Mouse (Mus musculus) cerebellum, adult 8-10 months (tissue): ENCODE data around the gene Bcas3.
A peak's percentile ranks its signal among the peaks of the same experiment; 100 is the strongest.
"Not testable (repeated sequence)": the region's sequence is repeated elsewhere in the genome, so short reads cannot be mapped to it uniquely, and the experiment has no call there.

ENCODE experiments used
- DNase-seq: peaks from one replicate; pipeline ENCODE4 v3.0.0; 2022

Gene Bcas3

DNA sequence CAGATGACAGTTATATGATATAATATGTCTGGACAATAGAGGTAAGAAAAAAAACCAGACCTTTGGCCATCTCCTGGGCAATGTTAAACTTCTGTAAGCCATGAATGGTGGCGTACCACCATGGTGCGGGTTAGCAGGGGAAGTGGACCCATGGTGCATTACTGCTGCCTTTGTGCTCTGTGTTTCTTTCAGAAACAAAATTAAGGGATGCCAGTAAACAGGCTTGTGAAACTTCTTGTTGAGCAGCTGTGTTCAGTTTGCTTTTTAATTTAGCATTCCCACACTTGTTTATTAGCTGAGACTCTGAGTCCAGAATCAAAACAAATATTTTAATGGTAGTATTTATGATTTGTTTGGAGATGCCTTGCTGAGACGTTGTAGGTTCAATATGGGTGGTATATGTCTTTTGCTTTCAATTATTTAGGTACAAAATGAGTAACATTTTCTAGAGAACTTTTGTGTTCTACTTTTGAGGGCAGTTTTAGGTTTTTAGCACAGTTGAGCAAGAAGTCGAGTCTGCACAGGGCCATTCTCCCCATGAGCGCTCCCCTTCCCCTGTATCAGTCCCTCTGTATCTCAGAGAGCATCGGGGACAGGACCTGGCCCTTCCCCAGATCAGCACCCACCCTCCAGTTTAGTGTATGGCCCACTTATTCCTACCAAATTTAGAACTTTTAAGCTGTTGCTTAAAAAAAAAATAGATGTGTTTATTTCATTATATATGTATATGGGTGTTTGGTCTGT is 132.4 kb downstream of the Bcas3 start:
- DNase-seq: no peak

- no peak for DNase-seq
Measured at GRCm38 (mm10) chr11:85487501-85487900, 134.5 kb downstream of the Bcas3 start.

- DNase-seq: no peak
Measured at GRCm38 (mm10) chr11:85492231-85492630, 139.3 kb downstream of the Bcas3 start.

DNA sequence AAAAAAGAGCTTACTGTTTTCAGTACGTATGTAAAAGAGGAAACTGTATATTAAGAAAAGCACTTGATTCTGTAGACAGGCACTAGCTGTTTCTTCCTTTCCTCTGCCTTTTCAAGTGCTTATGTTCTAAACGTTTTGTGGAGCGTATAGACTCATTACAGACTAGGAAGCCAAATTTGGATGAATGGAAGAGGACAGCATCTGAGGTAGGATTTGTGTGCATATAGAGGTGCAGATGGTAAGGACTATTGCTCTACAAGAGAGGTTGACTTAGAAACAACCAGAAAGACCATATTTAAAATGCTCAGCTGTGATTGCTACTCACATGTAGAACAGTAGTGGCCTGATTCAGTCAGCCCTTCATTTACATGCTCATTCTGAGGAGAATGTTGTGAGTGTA is 139.7 kb downstream of the Bcas3 start:
- DNase-seq: no peak

DNA sequence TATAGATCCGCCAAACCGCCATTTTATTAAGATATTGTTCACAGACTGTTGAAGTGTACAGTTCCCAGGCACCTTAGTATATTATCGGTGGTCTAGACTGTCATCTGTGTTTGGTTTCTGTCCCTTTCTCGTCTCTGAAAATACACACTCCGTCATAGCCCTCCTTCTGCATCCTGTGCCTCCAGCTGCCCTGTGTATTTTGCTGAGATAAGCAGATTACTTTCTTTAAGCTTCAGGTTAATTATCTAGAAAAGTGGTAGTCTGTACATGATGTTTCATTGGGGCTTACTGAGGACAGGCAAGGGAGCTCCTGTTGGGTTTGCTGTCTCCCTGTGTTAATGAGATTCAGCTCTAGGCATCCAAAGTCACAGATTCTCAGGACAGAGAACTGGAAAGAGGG is 146.6 kb downstream of the Bcas3 start:
- DNase-seq: no peak

GRCm38 (mm10) chr11:85502031-85502430 is 149.1 kb downstream of the Bcas3 start:
- no peak for DNase-seq

GRCm38 (mm10) chr11:85504812-85505211 is 151.8 kb downstream of the Bcas3 start:
- DNase-seq: not testable (repeated sequence)

DNA sequence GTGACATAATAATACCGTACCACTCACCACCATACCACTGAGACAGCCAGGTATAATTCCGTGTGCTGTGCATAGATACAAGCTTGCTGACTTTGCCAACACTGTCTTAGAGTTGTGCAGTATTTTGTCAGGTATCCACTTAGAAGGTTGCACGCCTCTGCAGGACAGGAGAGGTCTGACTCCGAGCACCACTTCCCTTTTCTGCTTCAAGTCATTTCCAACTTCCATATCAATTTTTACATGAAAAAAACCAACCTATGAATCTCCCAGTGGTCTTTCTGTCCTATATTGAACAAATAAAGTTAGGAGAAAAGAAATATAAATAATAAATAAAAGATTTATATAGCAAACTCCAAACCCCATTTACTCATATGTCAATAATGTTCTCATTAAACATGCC is 152.8 kb downstream of the Bcas3 start:
- DNase-seq: no peak

DNA sequence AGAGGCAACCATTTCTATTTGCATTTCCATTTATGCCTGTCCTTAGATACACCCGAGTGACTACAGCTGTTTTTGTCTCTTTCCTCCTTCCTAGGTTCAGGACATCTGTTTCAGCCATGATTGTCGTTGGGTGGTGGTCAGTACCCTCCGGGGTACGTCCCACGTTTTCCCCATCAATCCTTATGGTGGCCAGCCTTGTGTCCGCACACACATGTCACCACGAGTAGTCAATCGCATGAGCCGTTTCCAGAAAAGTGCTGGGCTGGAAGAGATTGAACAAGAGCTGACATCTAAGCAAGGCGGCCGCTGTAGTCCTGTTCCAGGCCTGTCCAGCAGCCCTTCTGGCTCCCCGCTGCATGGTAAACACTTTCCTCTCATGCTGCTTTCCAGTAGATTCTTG is 156.4 kb downstream of the Bcas3 start:
- DNase-seq: no peak

DNA sequence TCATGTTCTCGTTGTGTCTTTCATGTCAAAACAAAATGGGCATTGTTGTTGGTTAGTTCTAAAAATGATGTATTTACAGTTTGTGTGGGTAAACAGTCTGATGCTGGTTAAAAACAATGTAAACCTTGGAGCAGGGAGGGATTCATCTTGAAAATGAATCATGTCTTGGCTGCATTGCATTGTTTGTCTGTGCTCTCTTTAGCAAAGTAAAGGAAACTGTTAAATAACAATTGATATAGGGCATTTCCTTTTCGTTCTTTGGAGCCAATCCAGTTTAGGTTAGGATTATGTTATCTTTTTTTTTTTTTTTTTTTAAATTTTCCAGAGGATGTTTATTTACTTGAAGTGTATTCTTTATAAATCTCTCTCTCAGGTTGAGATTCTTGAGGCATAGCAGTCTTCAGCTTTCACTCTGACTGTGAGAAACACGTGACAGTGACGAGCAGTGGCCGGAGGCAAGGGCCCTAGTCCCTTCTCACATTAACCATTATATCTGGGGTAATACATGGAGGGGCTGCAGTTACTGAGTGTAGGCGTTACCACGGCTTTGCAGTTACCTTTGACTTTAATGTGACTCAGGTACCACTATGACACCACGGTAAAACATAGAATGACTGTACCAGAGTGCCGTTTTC is 158.4 kb downstream of the Bcas3 start:
- no peak for DNase-seq

GRCm38 (mm10) chr11:85516724-85517123 is 163.8 kb downstream of the Bcas3 start:
- DNase-seq: no peak

DNA sequence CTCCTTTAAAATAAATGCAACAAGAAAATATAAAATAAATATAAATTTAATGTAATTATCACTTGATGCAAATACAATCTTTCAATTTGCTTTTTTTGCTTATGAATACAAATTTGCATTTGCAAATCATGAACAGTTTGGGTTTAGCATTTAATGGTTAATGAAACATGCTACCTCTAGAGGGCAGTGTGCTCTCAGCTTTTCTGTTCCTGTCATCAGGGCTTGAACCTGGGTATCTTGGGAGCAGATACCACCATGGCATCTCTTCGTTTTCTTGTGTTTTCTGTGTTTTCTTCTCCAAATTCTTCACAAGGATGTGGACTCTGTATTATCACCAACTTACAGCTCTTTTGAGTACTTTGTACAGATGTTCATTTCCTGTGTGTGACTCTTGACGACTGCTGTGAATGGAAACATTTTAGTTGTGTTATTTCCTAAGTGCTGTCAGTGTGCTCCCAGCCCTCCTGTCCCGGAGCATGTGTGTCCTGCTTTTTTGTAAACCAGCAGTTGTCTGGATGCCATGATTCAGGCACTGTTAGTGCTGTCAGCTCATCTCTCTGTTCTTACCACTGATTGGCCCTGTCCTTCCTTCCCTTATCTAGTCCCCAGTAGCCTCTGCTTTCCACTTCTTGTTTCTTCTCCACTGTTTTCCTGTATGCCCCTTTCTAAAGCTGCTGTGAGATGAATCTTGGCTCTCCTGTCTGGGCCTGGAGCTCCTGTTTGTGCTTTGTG is 165.2 kb downstream of the Bcas3 start:
- peak; percentile 22 for DNase-seq

- DNase-seq: no peak
Measured at GRCm38 (mm10) chr11:85520236-85520635, 167.3 kb downstream of the Bcas3 start.

DNA sequence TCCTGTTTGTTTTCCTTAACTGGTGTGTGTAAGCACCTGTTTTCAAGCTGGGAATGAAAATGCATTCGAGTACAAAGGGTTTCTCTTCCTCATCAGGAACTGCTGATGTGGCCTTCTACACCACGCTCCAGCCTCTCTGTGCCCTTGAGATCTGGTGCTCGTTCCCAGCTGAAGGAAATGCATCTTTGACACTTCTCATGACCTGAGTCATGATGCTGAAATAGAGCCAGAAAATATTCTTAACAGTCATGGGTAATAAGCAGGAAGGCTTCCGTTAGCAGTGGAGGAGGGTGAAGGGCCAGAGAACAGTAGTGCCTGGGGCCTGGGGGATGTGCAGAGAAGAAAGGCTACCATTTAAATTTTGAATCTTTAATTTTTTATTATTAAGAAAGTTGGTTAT is 168.0 kb downstream of the Bcas3 start:
- DNase-seq: no peak

- DNase-seq: no peak
Measured at GRCm38 (mm10) chr11:85523646-85524045, 170.7 kb downstream of the Bcas3 start.

GRCm38 (mm10) chr11:85524186-85524585 is 171.2 kb downstream of the Bcas3 start:
- peak; percentile 76 for DNase-seq

DNA sequence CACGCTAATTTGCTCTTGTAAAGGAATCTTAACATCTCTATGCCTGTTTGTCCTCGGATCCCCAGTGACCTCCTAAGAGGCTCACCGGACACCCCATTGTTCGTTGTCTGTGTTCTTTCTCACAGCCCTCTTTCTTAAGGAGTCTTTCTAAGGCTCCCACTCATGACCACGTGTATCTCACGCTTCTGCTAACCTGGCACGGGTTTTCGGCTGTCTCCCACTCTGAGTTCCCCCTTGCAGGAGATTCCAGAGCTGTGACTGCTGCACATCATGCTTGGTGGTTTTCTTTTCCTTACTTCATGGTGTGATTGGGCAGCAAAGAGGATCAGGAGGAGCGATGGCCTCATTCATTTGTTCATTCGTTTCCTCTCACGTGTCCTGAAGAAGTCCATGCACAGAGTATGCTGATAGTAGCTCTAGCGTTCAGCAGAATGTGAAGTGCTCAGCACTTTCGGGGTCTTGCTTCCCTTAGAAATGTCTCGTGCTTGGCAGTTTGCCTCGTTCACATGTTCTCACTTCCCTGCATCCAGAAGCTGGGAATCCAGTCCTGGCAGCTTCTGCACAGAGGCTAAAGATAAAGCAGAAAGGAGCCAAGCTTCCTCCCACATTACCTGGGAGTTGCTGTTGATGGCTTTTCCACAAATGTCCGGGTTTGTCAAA is 172.0 kb downstream of the Bcas3 start:
- DNase-seq: no peak

GRCm38 (mm10) chr11:85525501-85525885 is 172.5 kb downstream of the Bcas3 start:
- no peak for DNase-seq

- DNase-seq: no peak
Measured at GRCm38 (mm10) chr11:85525979-85526775, 173.2 kb downstream of the Bcas3 start.

- no peak for DNase-seq
Measured at GRCm38 (mm10) chr11:85527261-85527660, 174.3 kb downstream of the Bcas3 start.

GRCm38 (mm10) chr11:85529531-85530285 is 176.7 kb downstream of the Bcas3 start:
- no peak for DNase-seq

DNA sequence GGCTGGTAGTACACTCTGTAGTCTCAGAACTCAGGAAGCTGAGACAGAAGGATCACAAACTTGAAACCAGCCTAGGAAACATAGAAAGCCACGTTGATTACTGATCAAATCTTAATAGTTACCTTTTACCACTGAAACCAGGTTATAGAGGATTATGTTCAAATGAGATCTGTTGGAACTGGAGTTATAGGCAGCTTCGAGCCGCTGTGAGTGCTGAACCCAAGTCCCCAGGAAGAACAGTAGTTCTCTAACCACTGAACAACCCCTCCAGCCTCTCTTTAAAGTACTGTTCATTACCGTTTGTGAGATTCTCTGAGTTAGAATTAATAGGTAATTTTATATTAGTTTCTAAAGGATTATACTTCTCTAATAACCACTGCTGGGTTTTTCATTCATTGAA is 188.0 kb downstream of the Bcas3 start:
- DNase-seq: no peak
